Mouse (Mus musculus): ENCODE measurements around the gene Wdhd1.

The Wdhd1 gene

DNA sequence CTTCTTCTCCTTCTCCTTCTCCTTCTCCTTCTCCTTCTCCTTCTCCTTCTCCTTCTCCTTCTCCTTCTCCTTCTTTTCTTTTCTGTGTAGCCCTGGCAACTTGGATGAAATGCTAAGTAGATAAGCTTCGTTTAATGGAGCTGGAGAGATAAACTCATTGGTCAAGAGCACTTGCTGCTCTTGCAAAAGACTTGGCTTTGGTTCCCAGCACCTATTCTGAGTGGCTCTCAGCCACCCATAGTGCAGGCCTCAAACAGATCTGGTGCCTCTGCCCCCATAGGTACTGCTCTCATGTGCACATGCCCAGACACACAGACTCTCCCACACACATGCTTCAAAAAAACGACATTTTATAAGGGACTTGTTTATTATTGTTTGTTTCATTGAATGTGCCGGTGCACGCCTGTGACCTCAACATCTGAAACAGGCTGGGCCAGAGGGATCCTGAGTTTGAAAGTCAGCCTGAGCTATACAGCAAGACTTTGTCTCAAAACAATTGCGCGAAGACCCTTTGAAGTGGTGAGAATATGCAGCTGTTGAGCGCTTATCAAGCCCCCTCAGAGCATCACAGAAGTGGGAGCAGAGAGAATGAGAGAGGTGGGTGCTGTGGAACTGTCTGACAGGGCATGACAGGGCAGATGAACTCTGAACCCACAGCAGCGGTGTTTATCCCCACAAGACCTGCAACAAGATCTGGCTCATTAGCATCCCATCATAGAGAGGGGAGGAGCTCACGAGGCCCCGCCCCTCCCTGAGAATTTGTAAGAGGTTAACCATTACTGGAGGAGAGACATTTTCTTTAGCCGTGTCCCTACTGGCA, 53.8 kb downstream of the Wdhd1 start:
- no peak for DNase-seq (ENCODE audit: extremely low spot score, low spot score)

DNA sequence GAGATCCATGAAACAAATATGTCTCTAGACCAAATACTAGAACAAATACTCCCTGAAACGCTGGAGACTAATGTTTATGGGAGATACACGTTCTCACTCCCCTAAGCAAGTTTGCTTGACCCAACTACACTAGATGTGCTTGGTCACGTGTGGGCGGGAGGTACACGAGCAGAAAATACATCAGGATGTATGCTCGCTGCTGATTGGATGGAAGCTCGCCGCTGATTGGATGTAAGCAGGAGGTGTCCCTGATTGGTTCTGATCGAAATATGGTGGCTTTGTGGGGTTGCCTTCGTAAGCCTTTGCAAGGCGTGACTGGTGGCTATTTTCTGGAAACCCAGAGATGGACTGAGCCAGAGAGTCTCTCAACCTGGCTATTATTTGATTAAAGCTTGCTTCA, 55.1 kb downstream of the Wdhd1 start:
- DNase-seq (ENCODE audit: extremely low spot score, low spot score), result no peak

DNA sequence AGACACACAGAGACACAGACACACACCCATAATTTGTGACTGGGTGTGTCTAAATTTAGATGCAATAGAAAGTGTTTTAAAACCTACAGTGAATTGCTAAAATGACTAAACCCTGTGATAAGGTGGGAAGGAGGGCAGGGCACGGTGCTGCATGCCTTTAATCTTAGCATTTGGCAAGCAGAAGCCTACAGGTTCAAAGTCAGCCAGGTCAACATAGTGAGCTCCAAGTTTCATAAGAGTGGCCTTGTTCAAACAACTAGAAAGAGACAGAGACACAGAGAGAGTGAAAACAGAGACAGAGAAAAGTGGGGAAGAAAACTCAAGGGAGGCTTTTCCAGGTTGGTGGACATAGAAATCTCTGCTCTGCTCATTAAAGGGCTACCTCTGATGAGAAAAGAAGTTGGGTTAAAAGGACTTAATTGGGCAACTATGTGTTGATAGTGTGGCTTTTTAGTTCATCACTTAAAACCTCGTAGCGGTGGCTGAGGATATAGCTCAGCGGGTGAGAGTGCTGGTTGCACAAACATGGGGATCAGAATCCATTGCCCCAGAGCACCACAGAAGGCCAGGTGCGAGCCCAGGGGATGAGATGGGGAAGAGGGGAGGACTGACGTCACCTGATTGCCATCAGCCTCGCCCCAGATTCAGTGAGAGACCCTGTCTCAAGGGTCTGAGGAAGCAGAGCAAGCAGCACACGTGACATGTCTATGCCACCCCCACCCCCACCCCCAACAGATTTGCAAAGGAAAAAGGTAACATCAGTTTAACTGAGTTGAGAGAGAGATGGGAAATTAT, 56.2 kb downstream of the Wdhd1 start:
- DNase-seq (ENCODE audit: extremely low spot score, low spot score), result no peak

DNA sequence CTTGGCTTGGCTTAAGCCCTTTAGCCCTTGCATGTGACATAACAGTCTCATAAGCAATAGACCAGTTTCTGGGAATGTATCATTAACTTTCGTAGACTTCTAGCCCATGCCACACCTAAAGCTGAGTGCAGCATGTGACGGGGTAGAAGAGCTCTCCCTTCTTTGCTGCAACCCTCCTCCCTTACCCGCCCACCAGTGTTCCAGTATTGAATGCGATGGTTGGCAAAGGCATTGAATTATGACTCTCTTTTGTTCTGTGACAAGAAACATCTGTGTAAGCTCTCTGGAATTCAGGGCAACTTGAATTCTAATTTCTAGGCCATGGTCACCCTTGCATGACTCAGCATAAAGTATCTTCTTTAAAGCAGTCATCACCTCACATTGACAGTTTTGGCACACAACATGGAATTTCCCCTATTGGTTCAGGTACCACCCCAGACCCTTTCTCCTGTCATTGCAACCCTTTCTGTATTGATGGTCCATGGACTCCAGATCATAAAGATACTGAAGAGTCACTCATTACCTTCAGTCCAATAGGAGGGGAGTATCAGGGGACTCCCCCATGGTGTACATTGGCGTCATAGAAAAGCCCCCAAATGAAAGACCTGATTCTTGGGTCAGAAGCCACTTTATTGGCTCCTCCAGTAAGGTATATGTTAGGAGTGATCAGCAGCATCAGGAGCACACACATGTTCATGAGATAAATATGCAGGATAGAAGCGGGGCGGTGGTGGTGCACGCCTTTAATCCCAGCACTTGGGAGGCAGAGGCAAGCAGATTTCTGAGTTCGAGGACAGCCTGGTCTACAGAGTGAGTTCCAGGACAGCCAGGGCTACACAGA, 57.7 kb downstream of the Wdhd1 start:
- DNase-seq (ENCODE audit: extremely low spot score, low spot score), result no peak

DNA sequence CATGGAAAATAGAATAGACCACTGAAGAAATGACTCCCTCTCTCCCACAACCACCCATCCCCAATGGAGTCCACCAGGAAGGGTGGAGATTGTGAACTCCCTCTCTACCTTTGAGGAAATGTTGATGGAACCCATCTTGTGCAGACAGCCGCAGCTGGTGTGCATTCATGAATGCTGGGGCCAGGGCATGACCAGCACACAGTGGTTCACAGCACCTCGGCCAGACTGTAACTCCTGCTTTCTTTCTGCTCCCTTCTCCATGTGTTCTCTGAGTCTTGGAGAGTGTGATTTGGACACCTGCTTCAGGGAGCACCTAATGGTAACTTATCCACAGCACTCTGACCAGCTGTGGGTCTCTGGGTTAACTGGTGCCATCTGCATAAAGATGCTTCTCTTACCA, 60.1 kb downstream of the Wdhd1 start:
- no peak for DNase-seq (ENCODE audit: extremely low spot score, low spot score)

DNA sequence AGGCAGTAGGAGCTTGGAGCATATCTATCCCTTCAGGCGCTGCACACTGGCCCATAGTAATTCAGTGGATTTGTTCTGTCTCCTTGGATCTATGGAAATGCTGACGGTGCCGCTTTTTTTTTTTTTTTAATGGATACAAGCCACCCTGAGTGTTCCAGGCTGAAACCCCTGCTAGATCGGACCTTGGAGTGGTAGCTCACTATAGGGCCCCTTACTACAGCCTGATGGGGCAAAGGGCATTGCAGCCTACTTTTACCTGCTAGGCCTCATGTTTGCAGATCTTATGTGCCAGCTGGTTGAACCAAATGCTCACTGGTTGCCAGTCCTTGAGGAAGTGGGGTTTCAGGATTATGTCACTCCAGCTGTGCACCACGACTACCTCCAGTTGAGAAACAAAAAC, 62.3 kb downstream of the Wdhd1 start:
- no peak for DNase-seq (ENCODE audit: extremely low spot score, low spot score)

DNA sequence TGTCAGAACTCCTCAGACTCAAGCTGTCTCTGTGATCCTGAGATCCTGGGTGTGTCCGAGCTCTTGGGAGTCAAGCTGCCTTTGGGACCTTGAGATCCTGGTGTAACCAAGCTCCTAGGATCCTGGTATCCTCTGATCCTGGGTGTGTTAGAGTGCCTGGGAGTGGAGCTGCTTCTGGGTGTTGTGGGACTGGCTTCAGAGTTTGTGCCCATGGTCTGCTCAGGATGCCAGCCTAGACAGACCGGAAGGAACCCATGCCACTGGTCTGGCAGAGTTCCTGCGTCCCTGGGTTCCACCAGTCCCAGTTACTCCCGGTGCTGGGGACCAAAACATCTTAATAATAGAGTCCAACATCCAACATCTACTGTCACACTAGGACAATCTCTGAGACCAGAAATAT, 63.4 kb downstream of the Wdhd1 start:
- DNase-seq (ENCODE audit: extremely low spot score, low spot score), result no peak

DNA sequence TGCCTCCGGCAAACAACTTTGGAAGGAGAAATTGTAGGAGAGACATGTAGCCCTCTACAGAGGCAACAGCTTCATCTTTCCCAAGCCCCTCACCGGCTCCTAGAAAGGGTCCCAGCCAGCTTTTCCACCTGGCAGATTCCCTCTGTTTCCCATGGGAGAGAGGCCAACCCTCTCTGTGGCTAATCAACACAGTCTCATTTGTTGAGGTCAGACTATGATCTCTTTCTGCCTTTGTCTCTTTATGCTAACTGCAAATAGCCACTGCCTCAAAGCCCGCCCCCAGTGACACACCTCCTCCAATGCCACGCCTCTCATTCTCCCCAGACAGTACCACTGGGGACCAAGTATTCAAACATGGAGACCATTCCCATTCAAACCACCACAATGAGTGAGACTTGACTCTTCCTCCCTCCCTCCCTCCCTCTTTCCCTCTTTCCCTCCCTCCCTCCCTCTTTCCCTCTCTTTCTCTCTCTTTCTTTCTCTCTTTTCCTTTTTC, 66.9 kb downstream of the Wdhd1 start:
- no peak for DNase-seq (ENCODE audit: extremely low spot score, low spot score)

DNA sequence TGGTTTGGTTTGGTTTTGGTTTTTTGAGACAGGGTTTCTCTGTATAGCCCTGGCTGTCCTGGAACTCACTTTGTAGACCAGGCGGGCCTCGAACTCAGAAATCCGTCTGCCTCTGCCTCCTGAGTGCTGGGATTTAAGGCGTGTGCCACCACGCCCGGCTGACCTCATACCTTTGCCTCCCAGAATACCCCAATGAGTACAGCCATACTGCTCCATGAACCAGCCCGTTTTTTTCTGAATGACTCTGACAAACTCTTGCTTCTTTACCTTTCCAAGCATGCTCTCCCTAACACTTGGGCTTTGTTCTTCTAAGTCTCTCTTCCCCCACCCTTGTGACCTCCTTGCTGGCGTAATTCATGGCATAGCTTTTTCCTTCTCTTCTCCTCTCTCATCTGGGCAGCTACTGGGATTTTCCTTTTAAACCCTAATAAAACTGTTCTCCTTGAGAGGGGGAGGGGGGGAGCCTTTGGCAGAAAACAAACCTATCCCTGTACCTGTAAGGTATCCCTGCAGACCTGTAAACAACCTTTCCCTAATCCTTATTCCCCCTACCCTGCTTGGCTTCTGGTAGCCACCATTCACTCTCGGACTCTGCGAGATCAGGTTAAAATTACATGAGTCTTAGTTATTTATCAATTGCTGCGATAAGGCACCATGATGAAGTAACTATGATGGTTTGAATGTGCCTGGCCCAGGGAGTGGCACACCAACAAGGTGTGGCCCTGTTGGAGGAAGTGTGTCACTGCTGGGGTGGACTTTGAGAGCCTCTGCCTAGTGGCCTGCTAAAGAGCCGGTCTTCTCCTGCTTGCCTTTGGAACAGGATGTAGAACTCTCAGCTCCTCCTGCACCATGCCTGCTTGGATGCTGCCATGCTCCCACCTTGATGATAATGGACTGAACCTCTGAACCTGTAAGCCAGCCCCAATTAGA, 67.8 kb downstream of the Wdhd1 start:
- no peak for DNase-seq (ENCODE audit: extremely low spot score, low spot score)

DNA sequence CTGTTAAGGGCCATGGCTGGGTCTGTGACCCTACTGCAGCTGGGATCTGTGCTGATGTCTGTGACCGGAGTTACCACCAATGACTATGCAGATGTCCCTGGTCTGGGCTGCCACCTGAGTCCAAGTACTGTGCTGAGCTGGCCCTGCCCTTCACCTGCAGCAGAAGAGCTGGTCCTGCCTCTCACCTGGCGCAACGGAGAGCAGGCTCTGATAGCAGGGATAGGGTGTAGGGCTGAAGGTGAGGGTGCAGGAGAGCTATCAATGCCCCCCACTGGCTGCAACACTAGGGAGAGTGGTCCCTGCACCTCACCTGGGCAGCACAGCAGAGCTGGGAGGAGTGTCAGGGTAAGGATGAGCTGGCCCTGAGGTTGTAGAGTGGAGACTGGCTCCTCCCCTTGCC, 70.1 kb downstream of the Wdhd1 start:
- DNase-seq (ENCODE audit: extremely low spot score, low spot score), result no peak

DNA sequence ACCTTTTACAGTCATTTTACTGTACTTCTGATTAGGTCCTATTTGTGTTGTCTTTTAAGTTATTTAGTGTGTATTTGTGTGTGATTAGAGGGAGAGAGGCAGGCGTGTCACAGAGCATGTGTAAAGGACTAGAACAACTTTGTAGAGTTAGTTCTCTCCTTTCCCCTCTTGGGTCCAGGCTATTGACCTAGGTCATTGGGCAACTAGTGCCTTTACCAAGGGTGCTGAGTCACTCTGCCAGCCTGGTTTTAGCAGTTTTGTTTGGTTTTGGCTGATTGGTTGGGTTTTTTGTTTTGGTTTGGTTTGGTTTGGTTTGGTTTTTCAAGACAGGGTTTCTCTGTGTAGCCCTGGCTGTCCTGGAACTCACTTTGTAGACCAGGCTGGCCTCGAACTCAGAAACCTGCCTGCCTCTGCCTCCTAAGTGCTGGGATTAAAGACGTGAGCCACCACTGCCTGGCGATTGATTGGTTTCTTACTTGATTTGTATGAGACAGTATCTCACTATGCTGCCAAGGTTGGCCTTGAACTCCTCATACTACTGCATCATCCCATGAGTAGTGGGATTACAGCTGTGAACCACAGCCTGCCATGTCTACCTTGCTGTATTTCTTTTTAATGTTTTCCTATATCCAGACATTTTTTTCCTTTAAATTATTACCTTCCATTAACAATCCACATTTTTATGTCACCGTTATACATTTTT, 71.2 kb downstream of the Wdhd1 start:
- no peak for DNase-seq (ENCODE audit: extremely low spot score, low spot score)

DNA sequence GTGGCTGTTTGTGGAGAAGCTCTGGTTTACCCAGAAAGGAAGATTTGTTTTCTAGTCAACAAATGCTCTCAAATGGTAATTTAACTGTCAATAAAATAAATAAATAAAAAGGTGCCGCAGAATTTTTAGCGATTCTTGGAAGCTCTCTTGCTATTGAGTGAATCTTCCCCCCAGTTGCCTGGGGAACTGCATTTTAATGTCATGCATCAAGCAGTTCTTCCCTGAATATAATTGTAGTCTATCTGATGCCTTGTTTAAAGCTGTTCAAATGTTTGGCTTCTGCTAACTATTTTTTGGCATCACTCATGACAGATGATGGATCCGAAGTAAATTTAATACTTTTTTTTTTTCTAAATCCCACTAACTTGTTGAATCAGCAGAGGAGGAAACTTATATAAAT, 79.3 kb downstream of the Wdhd1 start:
- no peak for DNase-seq (ENCODE audit: extremely low spot score, low spot score)

DNA sequence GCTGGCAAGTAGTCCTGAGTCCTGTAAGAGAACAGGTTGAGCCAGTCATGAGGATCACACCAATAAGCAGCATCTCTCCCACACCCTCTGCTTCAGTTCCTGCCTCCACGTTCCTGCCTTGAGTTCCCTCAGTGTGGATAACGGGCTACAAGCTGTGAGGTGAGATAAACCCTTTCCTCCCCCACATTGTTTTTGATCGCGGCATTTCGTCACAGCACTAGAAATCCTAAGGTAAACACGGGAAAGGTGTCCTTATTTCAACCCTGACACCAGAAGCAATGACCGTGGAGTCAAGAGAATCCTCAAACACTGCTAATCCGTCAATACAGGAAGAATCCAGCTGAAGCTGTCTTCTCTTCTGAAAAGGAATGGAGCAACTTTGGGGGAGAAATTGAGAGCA, 79.9 kb downstream of the Wdhd1 start:
- no peak for DNase-seq (ENCODE audit: extremely low spot score, low spot score)

DNA sequence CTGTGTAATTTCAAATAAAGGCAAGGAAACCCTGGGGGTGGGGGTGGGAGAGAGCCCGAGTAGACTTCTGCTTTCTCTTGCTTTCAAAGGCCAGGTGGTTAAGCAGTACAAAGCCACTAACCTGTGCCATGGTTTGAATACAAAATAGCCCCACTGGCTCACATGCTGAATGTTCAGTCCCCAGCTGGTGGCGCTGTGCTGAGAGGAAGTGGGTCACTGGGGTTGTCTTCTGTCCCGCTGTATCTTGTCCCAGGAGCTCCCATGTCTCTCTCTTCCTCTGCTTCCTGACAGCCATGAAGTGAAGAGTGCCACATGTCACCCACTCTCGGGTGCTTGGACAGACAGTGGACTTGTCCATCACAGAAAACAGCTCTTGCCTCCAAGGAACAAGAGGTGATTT, 82.6 kb downstream of the Wdhd1 start:
- no peak for DNase-seq (ENCODE audit: extremely low spot score, low spot score)

DNA sequence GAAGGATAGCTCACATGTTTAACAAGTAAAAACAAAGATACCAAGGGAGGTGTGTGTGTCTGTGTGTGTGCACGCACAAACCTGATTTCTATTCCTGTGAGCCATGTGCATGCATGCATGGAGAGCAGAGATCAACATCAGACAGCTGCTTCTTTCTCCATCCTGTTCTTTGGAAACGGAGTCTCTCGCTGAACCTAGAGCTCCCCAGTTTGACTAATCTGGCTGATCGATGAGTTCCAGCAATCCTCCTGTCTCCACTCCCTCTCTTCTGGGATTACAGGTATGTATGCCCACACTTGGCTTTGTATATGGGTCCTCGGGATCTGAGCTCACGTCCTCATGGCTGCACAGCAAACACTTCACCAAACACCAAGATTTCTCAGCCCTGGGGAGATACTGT, 83.2 kb downstream of the Wdhd1 start:
- no peak for DNase-seq (ENCODE audit: extremely low spot score, low spot score)

DNA sequence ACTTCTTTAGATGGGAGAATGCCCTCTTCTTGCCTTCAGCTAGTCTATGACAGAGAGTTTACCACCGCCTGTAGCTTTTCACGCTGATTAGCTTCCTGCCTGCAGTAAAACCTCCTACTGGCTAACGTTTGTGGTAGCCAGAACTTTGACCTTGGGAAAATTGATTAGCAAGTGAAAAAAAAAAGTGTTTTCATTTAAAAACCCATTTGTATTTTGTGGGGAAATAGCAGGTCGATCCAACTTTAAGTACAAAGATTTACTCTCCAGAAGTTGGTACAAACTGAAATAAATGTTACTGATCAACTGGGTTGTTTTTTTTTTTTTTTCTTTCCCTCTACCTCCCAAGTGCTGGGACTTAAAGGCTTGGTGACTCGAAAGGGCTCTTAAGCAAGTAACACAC, 84.8 kb downstream of the Wdhd1 start:
- no peak for DNase-seq (ENCODE audit: extremely low spot score, low spot score)

Data from neural tube, embryonic 10.5 days (tissue).